Mouse (Mus musculus) adrenal gland, adult (tissue): ENCODE results near the gene Pnpla2.

Source experiments
- DNase-seq, 2 experiments: peaks; one replicate each; pipeline ENCODE4 v3.0.0; 2022 to 2023; ENCODE audit warnings: low spot score in 1 of 2; ENCODE audit not compliant: inconsistent age in 2 of 2

Pnpla2 gene

GRCm38 (mm10) chr7:141466607-141467148 lies 11.7 kb downstream of the Pnpla2 start:
- peak in 1 of 2 experiments; percentile 51 for DNase-seq

- DNase-seq, result peak; percentile 94 to 97
These were observed 12.4 kb downstream of the Pnpla2 start, which contains the start of gene Cd151 for GRCm38 (mm10) chr7:141467230-141468030. TSS of gene Cd151 (plus strand) at chr7:141467392.

- peak; percentile 72 to 87 for DNase-seq
These were observed 13.1 kb downstream of the Pnpla2 start for GRCm38 (mm10) chr7:141468164-141468521.

- DNase-seq, result peak; percentile 89 to 96
These were observed 13.7 kb downstream of the Pnpla2 start for GRCm38 (mm10) chr7:141468522-141469211.

- DNase-seq, result no peak
These were observed 14.4 kb downstream of the Pnpla2 start for GRCm38 (mm10) chr7:141469352-141469751.

GRCm38 (mm10) chr7:141469901-141470636 lies 15.1 kb downstream of the Pnpla2 start:
- peak; percentile 37 to 62 for DNase-seq

GRCm38 (mm10) chr7:141470637-141470944 lies 15.6 kb downstream of the Pnpla2 start:
- no peak for DNase-seq

GRCm38 (mm10) chr7:141471236-141471635 lies 16.2 kb downstream of the Pnpla2 start:
- DNase-seq, result peak in 1 of 2 experiments; percentile 51

- DNase-seq, result peak; percentile 79 to 80
These were observed 17.2 kb downstream of the Pnpla2 start for GRCm38 (mm10) chr7:141472226-141472625.

GRCm38 (mm10) chr7:141472763-141473162 lies 17.8 kb downstream of the Pnpla2 start:
- peak in 1 of 2 experiments; percentile 64 for DNase-seq

- no peak for DNase-seq
These were observed 19.2 kb downstream of the Pnpla2 start for GRCm38 (mm10) chr7:141474160-141474559.

GRCm38 (mm10) chr7:141475011-141475804 lies 20.2 kb downstream of the Pnpla2 start, which contains the start of the genes Polr2l and Tspan4:
TSS of gene Polr2l (minus strand) at chr7:141475132.
TSS of gene Tspan4 (plus strand) at chr7:141475240.
- peak; percentile 92 to 96 for DNase-seq

GRCm38 (mm10) chr7:141475805-141476158 lies 20.8 kb downstream of the Pnpla2 start:
- no peak for DNase-seq

- peak; percentile 96 to 98 for DNase-seq
These were observed 21.4 kb downstream of the Pnpla2 start for GRCm38 (mm10) chr7:141476226-141476980.

GRCm38 (mm10) chr7:141476981-141477370 lies 22.0 kb downstream of the Pnpla2 start:
- peak; percentile 62 to 85 for DNase-seq

- DNase-seq, result no peak
These were observed 22.7 kb downstream of the Pnpla2 start for GRCm38 (mm10) chr7:141477578-141478269.

GRCm38 (mm10) chr7:141478270-141478748 lies 23.3 kb downstream of the Pnpla2 start:
- peak; percentile 78 to 82 for DNase-seq

- peak; percentile 73 to 91 for DNase-seq
These were observed 26.0 kb downstream of the Pnpla2 start for GRCm38 (mm10) chr7:141480842-141481497.
